Mouse (Mus musculus) telencephalon, adult 2 months (tissue): ENCODE results near the gene Usf2.
A peak's percentile ranks its signal among the peaks of the same experiment; 100 is the strongest.

ENCODE experiments used
- DNase-seq: peaks from one replicate; pipeline ENCODE4 v3.0.0-alpha.2; 2011; ENCODE audit warnings: low read depth, low spot score

The Usf2 gene

DNA sequence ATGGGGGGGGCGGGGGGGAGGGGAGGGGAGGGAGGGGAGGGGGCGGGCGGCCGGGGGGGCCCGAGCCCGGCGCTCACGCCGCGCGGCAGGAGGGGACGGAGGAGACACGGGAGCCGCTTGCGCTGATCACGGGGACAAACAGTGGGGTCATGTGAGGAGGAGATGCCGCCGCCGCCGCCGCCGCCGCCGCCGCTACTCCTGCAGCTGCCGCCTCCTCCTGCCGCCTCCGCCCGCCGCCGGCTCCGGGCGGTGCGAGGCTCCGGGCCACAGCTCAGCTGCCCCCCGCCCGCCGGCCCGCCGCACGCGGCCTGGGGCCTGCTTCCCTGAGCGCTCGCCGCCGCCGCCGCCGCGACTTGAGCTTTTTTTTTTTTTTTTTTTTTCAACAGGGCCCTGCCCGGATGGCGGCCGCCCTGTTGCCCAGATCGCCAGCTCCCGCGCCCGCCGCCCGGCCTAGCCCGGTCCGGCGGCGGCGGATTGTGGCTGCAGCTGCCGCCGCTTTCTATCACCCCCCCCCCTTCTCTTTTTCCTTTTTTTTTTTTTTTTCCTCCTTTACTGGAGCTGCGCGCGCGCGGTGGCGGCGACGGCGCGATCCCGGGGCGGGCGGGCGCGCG lies at the start of gene Usf2:
TSS of gene Usf2 (minus strand) at position 48 of the 611 bp plus-strand sequence.
- no peak for DNase-seq

DNA sequence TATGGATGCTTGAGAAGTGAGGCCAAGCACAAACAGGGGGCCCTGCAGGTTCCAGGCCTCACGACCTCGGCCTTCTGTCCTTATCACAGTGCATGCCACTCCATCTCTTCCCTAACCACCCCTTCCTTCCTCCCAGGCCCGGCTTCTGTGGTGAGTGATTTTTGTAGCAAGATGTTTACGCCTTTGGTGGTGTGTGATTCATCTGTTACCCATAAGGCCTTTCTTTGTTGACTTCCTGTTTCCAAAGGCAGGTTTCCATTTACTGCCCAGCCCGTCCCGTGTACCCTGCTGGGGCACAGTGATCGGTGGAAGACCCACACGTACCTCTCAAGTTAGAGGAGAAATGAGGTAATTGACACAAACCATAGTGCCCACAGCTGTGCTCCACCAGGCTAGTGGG lies 46.0 kb upstream of the Usf2 start:
- DNase-seq: no peak

DNA sequence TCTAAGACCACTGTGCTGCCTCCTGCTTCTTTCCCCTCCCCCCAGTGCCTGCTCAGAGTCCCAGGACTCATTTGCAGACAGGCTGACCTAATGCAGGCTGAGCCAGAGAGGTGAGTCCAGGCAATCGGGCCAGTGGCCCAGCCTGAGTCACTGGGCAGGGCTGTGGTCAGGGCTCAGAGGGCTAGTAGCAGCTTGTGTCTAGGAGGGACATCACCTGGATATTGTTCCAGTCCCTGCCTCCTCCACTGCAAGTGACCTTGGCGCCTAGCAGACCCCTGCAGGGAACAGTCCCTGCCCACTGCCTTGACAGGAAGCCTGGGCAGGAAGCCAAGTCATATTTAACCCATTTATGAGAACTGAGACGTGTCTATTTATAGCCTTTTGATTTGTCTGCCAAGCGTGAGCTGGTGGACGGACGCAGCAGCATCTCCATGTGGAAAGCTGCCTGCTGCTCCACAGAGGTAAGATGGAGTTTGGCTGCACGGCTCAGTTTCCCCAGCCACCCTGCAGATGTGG lies 44.0 kb upstream of the Usf2 start:
- DNase-seq: peak; percentile 31

DNA sequence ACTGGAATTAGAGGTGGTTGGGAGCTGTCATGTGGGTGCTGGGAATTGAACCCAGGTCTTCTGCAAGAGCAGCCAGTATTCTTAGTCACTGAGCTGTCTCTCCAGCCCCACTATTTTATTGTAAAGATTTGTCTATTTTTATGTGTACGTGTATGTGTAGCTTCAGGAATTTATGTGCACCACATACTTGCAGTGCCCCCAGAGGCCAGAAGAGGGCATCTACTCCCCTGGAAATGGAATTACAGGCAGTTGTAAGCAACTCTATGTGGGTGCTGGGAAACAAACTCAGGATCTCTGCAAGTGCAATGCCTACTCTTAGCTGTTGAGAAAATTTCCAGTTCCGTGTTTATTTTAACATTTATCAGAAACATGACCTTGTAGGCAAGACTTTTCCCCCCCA lies 39.9 kb upstream of the Usf2 start:
- DNase-seq: no peak

DNA sequence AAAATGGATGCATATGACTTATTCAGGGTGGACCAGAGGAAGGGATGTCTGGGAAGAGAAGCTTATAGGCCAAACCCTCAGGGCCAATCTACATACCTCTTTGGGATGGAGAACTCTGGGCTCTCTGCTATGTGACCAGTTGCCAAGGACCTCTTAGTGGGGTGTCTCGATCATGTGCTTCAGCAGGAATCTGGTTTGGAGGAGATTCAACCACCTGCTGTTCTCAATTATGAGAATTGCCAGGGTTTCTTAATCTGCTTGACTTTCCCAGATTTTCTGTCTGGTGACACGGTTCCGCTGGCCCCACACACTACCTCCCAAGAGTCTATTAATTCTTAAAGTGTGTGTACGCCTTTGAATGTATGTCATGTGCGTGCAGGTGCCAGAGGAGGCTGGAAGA lies 37.4 kb upstream of the Usf2 start:
- DNase-seq: no peak

DNA sequence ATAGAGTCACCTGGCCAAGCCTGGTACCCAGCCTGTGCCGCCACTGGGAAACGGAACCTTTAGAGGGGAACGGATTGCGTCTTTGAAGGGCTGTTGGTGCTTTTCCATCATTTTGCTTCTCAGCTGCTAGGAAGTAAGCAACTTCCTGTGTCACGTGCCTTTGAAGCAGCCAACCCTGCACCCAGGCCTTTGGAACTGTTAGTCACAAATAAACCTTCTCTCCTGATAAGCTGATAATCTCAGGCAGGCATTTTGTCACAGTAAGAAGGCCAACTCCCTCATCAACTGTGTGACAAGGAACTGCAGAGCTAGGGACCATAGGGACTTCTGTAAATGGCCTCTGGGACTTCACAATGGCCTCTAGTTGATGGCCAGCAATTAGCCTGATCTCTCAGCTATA lies 35.5 kb upstream of the Usf2 start:
- DNase-seq: no peak

DNA sequence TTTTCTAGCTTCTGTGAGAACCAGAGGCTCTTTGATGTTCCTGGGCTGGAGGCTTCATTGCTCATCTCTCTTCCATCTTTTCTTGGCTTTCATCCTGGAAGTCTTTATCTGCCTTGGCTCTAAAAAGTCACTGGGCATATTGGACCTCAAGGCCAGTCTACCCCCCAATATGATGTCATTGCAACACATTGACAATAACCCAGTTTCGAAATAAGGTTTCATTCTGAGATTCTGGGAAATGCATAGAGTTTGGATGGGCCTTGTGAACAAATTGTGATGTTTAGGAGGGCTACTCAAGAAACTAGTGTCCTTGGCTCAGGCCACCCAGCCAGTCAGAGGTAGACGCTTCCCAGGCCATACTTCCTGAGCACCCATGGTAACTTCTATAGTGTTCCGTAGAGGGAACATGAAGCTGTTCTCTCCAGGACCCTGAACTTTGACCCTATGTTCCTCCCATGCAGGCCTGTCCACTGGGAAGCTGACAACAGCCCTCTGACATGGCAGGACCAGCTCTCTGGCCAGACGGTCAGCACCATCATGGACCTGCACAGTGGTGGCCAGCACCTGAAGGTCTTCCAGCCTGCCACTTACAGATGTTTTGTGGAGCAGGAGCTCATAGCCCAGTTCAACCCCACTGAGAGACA lies 32.0 kb upstream of the Usf2 start:
- DNase-seq: no peak

DNA sequence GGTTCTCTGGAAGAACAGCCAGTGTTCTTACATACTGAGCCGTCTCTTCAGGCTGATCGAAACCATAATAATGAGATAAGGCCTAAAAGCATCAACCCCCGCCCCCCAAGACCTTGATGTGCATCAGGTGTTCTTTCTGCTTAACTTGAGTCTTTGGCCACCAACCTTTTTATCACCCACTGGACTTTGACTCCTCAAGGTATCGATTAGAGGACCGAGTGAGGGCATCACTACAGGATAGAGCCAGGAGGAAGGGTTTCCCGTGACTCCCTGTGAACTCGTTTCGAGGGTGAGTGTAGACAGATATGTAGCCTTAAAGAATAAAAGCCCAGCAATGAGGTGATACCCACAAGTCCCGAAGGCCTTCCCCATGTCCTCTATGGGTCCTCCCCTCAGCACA lies 28.8 kb upstream of the Usf2 start:
- no peak for DNase-seq

DNA sequence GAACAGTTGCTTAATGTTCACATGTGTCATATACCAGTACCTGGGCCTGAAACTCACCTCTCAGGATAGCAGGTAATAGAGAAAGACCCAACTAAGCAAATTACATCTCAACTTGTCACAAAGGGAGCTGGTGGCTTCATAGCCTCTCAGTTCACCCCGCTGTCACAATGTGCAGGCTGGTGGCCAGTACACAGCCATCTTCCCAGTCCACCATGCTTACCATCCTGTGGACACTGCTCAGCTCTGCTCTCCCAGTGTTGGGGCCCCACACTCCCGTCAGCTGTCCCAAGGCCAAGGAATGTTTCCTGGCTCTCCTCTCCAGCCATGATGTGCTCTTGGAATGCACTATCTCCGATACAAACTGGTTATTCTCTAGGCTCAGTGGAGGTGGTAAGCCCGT lies 25.1 kb upstream of the Usf2 start:
- no peak for DNase-seq

DNA sequence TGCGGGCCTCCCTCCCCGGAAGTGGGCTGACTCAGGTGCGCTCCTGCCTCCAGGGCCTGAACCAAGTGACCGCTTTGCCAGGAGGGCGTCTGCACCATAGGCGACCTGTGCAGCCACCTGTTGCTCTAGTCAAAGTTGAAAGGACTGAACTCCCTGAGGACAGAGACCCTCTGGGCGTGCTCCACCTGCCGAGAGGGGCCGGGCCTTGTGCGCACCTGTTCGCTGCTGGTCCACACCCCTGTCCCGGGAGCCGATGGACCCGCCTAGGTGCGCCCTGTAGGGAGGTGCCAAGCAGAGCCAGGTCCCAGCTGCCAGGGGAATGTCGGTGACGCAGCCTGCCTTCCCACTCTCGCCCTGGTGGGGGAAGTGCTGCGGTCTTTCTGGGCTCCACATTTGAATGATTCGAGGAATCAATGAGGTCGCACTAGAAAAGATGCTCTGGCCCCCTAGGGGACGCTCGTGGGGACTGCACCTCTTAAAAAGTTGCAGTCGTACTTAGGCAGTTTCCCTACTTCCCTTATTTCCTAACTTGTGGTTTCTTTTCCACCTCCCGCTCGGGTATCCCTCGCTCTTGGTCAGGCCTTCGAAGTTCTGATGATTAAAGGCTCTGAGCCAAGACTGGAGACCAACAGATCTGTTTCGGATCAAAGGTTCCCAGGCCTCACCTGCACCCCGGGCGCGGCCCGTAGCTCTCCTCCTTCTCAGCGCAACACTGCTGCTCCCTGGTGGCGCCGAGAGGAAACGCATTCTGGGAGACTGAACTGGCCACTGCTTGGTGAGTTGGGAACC lies 17.1 kb upstream of the Usf2 start, which contains the start of gene Fam187b:
TSS of gene Fam187b (plus strand) at position 290 of the 789 bp plus-strand sequence.
- DNase-seq: no peak

DNA sequence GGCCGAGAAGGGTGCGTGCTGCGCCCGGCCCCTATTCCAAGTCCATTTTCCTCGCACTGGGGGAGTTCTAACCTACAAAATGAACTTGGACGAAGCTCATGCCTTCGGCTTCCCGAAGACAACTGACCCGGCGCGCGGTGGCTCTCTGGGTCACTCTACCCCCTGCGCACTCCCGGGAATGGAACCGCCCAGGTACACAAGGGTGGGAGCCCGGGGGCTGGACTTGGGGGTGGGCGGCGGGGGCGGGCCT lies 16.6 kb upstream of the Usf2 start, which contains the start of gene Lsr:
TSS of gene Lsr (minus strand) at position 214 of the 250 bp plus-strand sequence.
- no peak for DNase-seq

DNA sequence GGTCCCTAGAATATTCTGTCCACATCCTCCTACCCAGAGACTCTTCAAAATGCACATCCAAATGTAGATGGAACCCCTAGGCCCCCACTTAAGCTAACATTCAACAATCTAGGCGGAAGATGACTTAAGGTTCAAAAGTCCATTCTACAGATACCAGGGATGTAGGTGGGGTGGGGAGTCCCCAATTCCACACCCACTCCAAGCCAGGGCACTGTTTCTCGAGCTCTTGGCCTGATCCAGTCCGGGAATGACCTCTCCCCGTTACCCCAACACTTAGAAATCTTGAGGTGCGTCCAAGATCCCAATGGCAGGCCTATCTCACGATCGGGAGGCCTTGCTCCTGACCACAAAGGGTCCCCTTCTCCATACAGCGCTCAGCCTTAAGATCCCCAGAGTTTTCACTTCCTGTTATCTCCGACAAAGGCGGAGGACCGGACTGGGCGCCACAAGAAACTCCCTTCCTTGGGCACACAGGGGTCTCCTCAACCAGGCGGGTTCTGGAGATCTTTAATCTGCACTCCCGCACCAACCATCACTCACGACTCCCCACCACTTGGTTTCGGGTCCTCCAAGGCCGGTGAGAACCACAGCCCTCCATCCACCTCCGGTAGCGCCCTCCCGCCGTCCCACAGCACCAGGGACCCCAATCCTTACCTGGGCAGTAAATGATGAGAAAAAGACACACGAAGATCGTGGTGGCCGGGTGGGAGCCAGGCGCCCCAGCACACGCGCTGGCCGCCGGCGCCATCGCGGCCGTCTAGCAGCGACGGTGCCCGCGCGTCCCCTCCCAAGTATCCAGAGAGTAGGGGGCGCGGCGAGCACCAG lies 16.0 kb upstream of the Usf2 start:
- no peak for DNase-seq

DNA sequence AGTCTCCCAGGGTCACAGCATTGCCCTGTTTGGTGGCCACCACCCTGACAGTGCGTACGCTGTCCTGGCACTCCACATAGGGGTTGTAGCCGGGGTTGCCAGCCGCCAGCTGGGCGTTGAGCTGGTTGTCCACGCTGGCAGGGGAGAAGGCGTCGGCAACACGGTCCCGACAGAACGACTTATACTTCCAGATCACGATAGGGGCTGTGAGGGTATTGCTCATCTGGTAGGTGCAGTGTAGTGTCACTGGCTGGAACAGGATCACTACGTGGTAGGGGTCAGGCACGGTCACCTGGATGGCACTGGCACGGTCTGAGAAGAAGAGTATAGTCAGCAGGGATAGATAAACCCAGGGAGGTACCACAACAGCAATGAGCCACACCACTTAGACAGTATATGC lies 15.3 kb upstream of the Usf2 start:
- no peak for DNase-seq

DNA sequence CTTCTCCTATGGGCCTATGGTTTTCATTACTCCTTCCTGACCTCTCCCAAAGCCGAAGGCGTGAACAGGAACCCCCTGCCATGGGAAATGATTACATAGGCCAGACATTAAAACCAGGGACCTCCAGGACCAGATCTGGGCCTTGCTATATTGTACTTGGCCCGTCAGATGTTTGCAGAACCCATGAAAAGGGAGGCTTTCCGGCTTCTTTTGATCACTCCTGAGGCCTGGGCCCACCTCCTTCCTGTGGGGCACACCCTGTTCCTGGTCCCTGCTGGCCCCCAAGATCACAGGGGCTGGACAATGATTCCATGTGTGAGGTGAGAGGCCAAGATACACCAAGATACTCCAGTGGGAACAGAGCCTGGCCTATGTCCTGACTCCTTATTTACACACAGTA lies 12.6 kb upstream of the Usf2 start:
- no peak for DNase-seq

DNA sequence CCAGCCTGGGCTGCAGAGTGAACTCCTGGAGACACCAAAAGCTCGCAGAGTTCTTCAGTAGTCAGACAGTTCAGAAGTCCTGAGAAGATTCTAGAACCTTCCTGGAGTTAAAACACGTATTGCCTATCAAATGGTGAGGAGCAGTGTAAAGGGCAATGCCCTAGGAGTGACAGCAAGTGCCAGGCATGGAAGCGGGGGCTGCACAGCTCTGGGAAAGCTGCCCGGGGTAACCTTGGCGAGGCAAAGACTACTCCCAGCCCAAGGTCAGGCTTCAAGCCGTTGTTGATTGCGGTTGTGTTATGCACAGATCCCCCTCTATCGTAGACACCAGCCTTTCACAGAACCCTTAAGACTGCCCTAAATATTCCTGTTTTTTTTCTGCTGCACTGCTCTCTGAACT lies 12.0 kb upstream of the Usf2 start:
- no peak for DNase-seq

DNA sequence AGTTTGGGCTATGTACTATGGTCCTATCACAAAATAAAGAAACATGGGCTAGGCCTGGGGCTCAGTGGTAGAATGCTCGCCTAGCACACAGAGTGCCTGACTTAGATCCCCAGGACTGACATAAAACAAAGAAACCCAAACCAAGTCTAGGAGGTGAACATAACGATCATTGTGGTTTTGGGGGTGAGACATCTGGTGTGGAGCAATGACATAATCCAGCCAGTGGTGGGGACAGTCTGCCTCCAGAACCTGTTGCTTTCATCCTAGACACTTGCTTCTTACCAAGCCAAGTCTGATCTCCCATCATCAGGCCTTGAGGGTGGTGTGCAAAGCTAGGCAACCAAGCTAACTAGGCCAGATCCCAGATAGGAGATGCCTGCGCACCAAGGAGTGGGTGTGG lies 10.1 kb upstream of the Usf2 start:
- no peak for DNase-seq

DNA sequence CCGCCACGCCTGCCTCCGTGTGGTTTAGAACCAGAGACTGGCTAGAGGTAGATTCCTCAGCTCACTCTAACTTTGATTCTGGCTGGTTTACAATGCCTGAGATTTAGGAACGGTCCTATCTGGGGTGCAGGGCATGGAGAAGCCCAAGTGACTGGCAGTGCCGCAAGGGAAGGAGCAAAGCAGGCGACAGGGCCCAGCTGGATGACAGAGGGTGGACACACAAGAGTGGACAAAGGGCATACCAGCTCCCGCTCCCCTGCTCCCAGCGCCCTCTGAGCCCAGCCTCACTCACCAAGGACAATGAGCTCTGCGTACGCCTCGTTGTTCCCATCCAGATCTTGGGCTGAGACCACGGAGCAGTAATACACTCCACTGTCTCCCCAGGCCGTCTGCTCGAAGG lies 9.1 kb upstream of the Usf2 start:
- no peak for DNase-seq

DNA sequence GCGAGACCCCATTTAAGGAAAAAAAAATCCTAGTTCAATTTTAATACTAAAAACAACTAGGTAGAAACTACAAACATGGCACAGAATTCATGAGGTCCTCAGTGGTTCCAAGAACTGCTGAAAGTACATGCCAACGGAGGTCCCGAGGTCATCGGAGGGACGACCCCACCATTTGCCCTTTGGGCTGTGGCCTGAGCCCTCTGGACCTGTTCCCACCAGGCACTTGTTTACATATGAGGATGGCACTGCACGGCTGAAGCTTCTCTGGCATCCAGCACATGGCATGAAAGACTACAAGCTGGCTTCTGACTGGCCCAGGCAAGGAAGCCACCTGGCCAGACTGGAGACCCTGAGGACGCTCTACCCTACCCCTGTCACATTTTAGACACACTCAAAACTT lies 7.8 kb upstream of the Usf2 start:
- no peak for DNase-seq

DNA sequence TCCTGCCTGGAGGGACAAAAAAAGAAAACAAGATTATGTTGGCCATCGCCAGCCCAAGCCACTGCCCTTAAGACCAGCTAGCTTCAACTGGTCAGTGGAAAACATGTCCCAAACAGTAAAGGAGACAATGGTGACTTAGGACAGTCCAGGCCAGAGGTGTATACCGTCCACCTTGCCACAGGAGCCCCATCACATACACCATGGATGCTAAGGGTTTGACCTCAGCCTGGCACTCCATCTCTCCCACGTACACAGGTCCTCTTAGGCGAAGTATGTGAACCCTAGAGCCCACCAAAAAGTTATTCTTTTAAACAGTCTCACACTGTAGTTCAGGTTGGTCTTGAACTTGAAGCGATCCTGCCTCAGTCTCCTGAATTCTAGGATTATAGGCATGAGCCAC lies 6.3 kb upstream of the Usf2 start:
- no peak for DNase-seq

DNA sequence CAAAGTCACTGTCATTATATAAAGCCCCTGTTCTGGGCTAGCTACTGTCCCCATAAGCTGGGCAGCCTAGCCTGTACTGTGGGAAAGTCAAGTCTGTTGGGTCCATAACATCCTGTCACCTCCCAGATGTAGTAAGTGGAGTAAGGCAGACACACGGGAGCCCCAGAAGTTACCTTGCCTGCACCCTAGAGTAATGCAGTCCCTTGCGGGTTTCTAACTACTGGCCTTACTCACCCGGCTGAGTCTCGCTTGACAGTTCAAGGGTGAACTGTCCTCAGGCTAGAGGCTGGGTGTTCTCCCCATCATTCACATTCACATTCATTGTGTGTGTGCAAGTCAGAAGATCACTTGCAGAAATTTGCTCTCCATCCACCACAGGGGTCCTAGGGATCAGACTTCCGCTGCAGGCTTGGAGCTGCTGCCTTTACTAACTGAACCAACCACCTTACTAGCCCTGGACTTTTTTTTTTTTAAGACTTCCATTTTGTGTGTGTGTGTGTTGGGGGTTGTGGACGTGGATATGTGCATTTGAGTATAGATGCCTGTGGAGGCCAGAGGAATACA lies 3.3 kb upstream of the Usf2 start:
- DNase-seq: no peak

DNA sequence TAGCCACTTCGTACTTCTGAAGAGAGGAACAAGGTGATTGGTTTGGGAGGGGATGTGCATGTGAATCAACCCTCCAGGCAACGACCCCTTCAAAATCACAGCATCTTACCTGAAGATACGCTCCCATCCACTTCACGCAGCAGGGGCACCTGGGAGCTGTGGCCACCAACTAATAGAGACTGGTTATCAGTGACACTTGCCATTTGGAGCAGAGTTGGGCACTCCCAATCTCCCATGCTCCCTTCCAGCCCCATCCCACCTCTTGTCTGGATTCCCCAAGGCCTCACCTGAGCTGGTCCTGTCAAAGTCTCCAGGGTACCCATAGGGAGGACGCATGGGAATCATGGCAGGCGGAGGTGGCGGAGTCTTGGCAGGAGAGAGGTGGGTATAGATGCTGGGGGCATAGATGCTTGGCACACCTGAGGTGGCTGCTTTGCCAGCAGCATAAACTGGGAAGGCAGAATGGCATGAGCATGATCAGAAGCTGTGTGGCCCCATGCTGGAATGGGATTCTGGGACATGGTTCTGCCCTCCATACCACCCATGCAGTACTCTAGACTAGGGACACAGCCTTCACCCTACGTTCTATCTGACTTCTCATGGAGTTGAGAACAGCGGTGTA lies 2.4 kb upstream of the Usf2 start:
- DNase-seq: no peak
